9 mouse cellular contexts compared by ENCODE assay signal in genomic region chr9:65773783-65774182, GRCm38 (mm10).
"Had no signal": no experiment of that assay in that cellular context is flagged by ENCODE, and none has a peak within 500 bp of the region (broad histone marks: within the 10 kb centered on the region; RNA-seq: fewer than 3 reads in every experiment).

No protein-coding gene starts in this region.

- DNase-seq: kidney, postnatal 36 days; left cerebral cortex, postnatal 4 days; lung, embryonic 14.5 days; right cerebral cortex, postnatal 14 days; thymus, postnatal 4 days had no signal

- H3K4me3 ChIP-seq: limb, embryonic 13.5 days; liver, embryonic 15.5 days; midbrain, embryonic 12.5 days had no signal

- H3K27ac ChIP-seq: limb, embryonic 13.5 days; liver, embryonic 15.5 days; midbrain, embryonic 12.5 days had no signal

- H3K4me2 ChIP-seq: limb, embryonic 13.5 days; liver, embryonic 11.5 days; liver, embryonic 15.5 days; lung, embryonic 14.5 days; midbrain, embryonic 12.5 days had no signal

- H3K9me3 ChIP-seq: limb, embryonic 13.5 days; liver, embryonic 15.5 days; midbrain, embryonic 12.5 days had no signal

- H3K9ac ChIP-seq: limb, embryonic 13.5 days; liver, embryonic 15.5 days; lung, embryonic 14.5 days; midbrain, embryonic 12.5 days had no signal

- H3K27me3 ChIP-seq: limb, embryonic 13.5 days; liver, embryonic 15.5 days; midbrain, embryonic 12.5 days had no signal
